Mouse (Mus musculus) ES-E14 (cell line): Measurements from ENCODE around the gene Tcte2. TPM values are rescaled to one million over a fixed set of nuclear protein-coding genes. Genes with fewer than 3 reads are reported as not detected.

Experiments
- DNase-seq: peaks from one replicate; pipeline ENCODE4 v3.0.0-alpha.2; 2013; ENCODE audit warnings: low read depth, low spot score
- H3K27ac ChIP-seq: 2 replicates; pipeline ENCODE4 v1.5.1; 2012; ENCODE audit warnings: low read depth, mild to moderate bottlenecking, low read length, moderate library complexity, mixed read lengths; ENCODE audit not compliant: poor library complexity, insufficient read depth, severe bottlenecking
- H3K36me3 ChIP-seq: 2 replicates; pipeline ENCODE4 v1.6.1; 2012; ENCODE audit warnings: mild to moderate bottlenecking, low read length, moderate library complexity, mixed read lengths; ENCODE audit not compliant: control insufficient read depth, poor library complexity, insufficient read depth, severe bottlenecking
- H3K4me1 ChIP-seq, 2 experiments: fragments of 150-350 bp in 1 of 2; sonication (generic) in 1 of 2; 2 replicates each; pipeline ENCODE4 v1.6.1; 2012; ENCODE audit warnings: low read length in 2 of 2, mild to moderate bottlenecking in 1 of 2, mixed read lengths in 1 of 2; ENCODE audit not compliant: control insufficient read depth in 2 of 2, insufficient read depth in 2 of 2, poor library complexity in 1 of 2
- H3K4me3 ChIP-seq, 2 experiments: fragments of 150-350 bp in 1 of 2; sonication (generic) in 1 of 2; 2 replicates each; pipeline ENCODE4 v1.5.1; 2012; ENCODE audit warnings: low read length in 2 of 2, low read depth in 1 of 2, mild to moderate bottlenecking in 1 of 2, mixed read lengths in 1 of 2; ENCODE audit not compliant: insufficient read depth in 1 of 2, poor library complexity in 1 of 2, severe bottlenecking in 1 of 2
- H3K9ac ChIP-seq: 2 replicates; pipeline ENCODE4 v1.6.1; 2012; ENCODE audit warnings: low read depth, mild to moderate bottlenecking, low read length, mixed read lengths; ENCODE audit not compliant: poor library complexity, insufficient read depth, severe bottlenecking
- H3K9me3 ChIP-seq: fragments of 150-350 bp; sonication (generic); 2 replicates; pipeline ENCODE4 v1.6.1; 2012; ENCODE audit warnings: low read depth, mild to moderate bottlenecking, low read length; ENCODE audit not compliant: control insufficient read depth, insufficient read depth
- CHD2 ChIP-seq: IDR thresholded peaks from 2 replicates; pipeline ENCODE4 v1.6.1; 2014; ENCODE audit warnings: mild to moderate bottlenecking, low read depth, low read length, inconsistent platforms
- HCFC1 ChIP-seq: IDR thresholded peaks from 2 replicates; pipeline ENCODE4 v1.6.1; 2012; ENCODE audit warnings: low read length, inconsistent platforms, borderline replicate concordance; ENCODE audit not compliant: insufficient read depth
- MAFK ChIP-seq: IDR thresholded peaks from 2 replicates; pipeline ENCODE4 v1.6.1; 2014; ENCODE audit warnings: mild to moderate bottlenecking, low read depth, low read length, inconsistent platforms; ENCODE audit not compliant: insufficient read depth
- ZC3H11A ChIP-seq: IDR thresholded peaks from 2 replicates; pipeline ENCODE4 v1.6.1; 2012; ENCODE audit warnings: low read depth, mild to moderate bottlenecking, inconsistent platforms, low read length, borderline replicate concordance
- ZNF384 ChIP-seq: IDR thresholded peaks from 2 replicates; pipeline ENCODE4 v1.6.1; 2012; ENCODE audit warnings: low read depth, low read length, inconsistent platforms
- in situ Hi-C, 2 experiments: fragments of 600-800 bp; cut with MboI; formaldehyde crosslinking; loops; one replicate each; pipeline ENCODE4 v1.15.1; 2025; ENCODE audit warnings: low sequenced_read_pairs in 2 of 2, inconsistent platforms in 1 of 2; ENCODE audit not compliant: unreplicated experiment in 2 of 2
- total RNA-seq: library from RNA; depleted of rRNA; stranded (reverse); fragments of 300-350 nt; gene quantifications from 2 replicates; pipeline ENCODE4 v1.2.3, GENCODE M21; 2012

Tcte2 gene
- total RNA-seq, 1 experiment = 3.3 TPM

DNA sequence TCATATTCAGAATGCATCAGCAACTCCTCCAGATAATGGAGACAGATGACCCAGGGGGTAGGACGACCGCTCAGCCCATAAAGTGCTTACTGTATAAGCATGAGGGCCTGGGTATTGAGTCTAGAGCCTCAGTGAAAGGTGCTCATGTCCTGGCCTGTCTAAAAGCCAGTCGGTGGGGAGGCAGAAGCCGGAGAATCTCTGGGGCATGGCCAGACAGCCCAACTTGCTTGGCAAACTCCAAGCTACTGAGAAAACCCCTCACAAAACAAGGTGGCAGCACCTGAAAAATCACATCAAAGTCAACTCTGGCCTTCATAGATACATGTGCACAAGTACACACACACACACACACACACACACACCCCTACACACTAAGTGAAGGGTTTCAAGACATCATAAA lies 12.6 kb downstream of the Tcte2 start:
- TF ChIP-seq ZNF384 (no peak), ZC3H11A (no peak)

DNA sequence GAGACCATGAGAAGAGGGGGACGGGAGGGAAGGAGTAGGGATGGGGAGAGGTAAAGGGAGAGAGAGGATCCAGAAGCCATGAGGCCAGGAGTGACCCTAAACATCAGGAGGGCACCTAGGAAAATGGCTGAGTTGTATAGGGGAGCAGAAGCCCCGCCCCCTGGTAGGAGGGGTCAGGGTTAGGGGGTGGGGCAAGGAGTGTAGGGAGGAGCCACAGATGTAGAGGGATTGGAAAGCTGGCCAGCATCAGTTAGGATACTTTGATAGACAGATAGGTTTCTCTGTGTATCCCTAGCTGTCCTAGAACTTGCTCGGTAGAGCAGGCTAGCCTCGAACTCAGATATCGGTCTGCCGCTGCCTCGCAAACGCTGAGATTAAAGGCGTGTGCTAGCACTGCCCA lies 13.9 kb downstream of the Tcte2 start:
- no peak for DNase-seq
- H3K4me1 ChIP-seq = peaks cover 4 to 9% of the 10 kb centered on the region in 2 experiments; a peak in 3 of 4 replicates
- no peaks in the 10 kb centered on the region for H3K36me3 ChIP-seq
- H3K9me3 ChIP-seq = no peaks in the 10 kb centered on the region
- in situ Hi-C loops = no loop called here
- no peak overlapping the region for H3K27ac ChIP-seq
- TF ChIP-seq ZNF384 = no peak
- TF ChIP-seq HCFC1 = no peak
- no peak for TF ChIP-seq ZC3H11A
- TF ChIP-seq MAFK = no peak
- TF ChIP-seq CHD2 = no peak
- H3K9ac ChIP-seq = no peak overlapping the region
- H3K4me3 ChIP-seq = no peak overlapping the region

More for the DNA sequence above, 12.6 kb downstream of the Tcte2 start:
- H3K4me1 ChIP-seq = peaks cover 0 to 2% of the 10 kb centered on the region in 2 experiments; a peak in 2 of 4 replicates
- no peak overlapping the region for H3K9ac ChIP-seq
- DNase-seq = no peak
- H3K36me3 ChIP-seq = no peaks in the 10 kb centered on the region
- in situ Hi-C loops = no loop called here
- H3K4me3 ChIP-seq = no peak overlapping the region
- no peaks in the 10 kb centered on the region for H3K9me3 ChIP-seq
- H3K27ac ChIP-seq = no peak overlapping the region

GRCm38 (mm10) chr17:13746330-13746729 lies 15.3 kb downstream of the Tcte2 start:
- in situ Hi-C loops = no loop called here
- H3K36me3 ChIP-seq = no peaks in the 10 kb centered on the region
- no peak overlapping the region for H3K4me3 ChIP-seq
- no peaks in the 10 kb centered on the region for H3K9me3 ChIP-seq
- no peak overlapping the region for H3K9ac ChIP-seq
- DNase-seq = no peak
- TF ChIP-seq ZNF384 (no peak), HCFC1 (no peak), CHD2 (no peak), ZC3H11A (no peak), MAFK (no peak)
- peaks cover 4 to 9% of the 10 kb centered on the region in 2 experiments; a peak in 3 of 4 replicates for H3K4me1 ChIP-seq
- H3K27ac ChIP-seq = no peak overlapping the region

DNA sequence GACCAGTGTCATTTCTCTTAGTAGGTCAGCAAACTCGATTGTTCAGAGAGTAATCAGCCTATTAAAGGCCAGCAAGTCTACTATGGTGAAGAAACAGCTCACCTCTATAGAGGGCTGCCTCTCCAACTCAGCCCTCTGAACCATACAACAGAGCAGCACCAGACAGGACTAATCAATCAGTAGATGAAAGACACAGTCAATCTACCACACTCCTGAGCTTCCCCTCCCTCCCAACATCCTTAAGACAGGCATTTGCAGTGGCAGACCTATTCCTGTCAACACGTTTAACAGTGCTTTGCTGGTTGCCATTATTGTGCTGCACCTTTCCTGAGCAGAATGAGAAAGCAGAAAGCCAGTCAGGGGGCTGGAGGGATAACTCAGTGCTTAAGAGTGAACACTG lies 16.3 kb downstream of the Tcte2 start:
- DNase-seq = no peak
- Histone ChIP-seq H3K4me3 (no peak overlapping the region), H3K36me3 (no peaks in the 10 kb centered on the region), H3K9ac (no peak overlapping the region), H3K27ac (no peak overlapping the region), H3K4me1 (peaks cover 4 to 9% of the 10 kb centered on the region in 2 experiments; a peak in 3 of 4 replicates), H3K9me3 (no peaks in the 10 kb centered on the region)
- TF ChIP-seq ZNF384 (no peak), ZC3H11A (no peak), MAFK (no peak), CHD2 (no peak), HCFC1 (no peak)
- in situ Hi-C loops = no loop called here

DNA sequence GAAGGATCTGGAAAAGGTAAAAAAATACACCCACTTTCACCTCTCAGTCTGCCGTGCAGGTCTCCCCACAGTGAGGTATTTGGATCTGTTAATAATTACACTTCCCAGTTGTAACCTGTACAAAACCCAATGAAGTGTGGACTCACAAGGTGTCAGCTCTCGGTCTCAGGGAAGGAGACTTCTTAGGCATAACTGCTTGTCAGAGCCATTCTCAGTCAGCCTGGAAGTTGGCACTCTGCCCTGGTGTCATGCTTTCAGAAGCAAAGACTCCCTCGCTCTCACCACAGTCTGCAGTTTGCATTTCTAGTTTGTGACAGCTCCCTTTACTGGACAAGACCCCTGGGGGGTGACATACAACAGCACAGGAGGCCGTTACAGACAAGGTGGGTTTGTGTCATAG lies 16.8 kb downstream of the Tcte2 start:
- in situ Hi-C loops = no loop called here
- H3K27ac ChIP-seq = no peak overlapping the region
- TF ChIP-seq MAFK = no peak
- no peak for TF ChIP-seq HCFC1
- TF ChIP-seq CHD2 = no peak
- TF ChIP-seq ZC3H11A = no peak
- TF ChIP-seq ZNF384 = no peak
- no peak for DNase-seq
- no peak overlapping the region for H3K9ac ChIP-seq
- no peak overlapping the region for H3K4me3 ChIP-seq
- peaks cover 4 to 9% of the 10 kb centered on the region in 2 experiments; a peak in 3 of 4 replicates for H3K4me1 ChIP-seq
- no peaks in the 10 kb centered on the region for H3K9me3 ChIP-seq
- H3K36me3 ChIP-seq = no peaks in the 10 kb centered on the region
